Mouse (Mus musculus) ZHBTc4 (cell line): ENCODE results near the gene Prkca.

Experiments used
- DNase-seq: peaks from one replicate; pipeline ENCODE4 v3.0.0-alpha.2; 2011; ENCODE audit warnings: low read depth, low spot score

Prkca gene

DNA sequence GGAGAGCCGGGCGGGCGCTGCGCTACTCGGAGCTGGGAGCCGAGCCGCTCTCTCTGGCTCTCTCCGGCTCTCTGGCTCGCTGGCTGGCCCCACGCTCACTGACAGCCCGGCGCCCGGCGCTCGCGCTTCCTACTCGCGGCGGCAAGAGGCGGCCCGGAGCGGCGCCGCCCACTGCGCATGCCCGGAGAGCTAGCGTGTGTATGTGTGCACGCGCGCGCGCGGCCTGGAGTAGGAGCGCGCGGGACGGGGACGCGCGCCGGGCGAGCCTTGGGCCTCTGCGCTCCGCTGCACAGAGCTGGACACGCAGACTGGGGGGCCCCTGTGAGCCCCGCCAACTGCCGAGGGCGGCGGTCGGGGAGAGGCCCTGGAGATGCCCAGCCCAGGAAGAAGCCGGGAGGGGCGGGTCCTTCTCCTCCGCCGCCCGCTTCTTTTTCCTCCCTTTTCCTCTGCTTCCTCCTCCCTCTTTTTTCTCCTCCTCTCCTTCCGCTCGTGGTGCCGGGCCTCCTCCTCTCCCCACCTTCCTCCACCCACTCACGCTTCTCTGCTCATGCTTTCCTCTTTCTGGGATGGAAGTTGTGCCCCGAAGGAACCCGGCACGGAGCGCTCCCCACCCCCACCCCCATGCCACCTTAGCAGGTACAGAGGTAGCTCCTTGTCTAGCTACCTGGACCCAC lies at the start of gene Prkca:
TSS of gene Prkca (minus strand) at position 140 of the 674 bp plus-strand sequence.
- peak; percentile 97 for DNase-seq

- DNase-seq: no peak
Measured at GRCm38 (mm10) chr11:108385666-108386024, 41.9 kb upstream of the Prkca start.

- DNase-seq: no peak
Measured at GRCm38 (mm10) chr11:108384920-108385665, 41.4 kb upstream of the Prkca start.

- no peak for DNase-seq
Measured at GRCm38 (mm10) chr11:108382664-108383063, 38.9 kb upstream of the Prkca start.

- no peak for DNase-seq
Measured at GRCm38 (mm10) chr11:108378363-108378751, 34.6 kb upstream of the Prkca start.

- DNase-seq: peak; percentile 89
Measured at GRCm38 (mm10) chr11:108377680-108378362, 34.1 kb upstream of the Prkca start.

- no peak for DNase-seq
Measured at GRCm38 (mm10) chr11:108376815-108377214, 33.1 kb upstream of the Prkca start.

GRCm38 (mm10) chr11:108367046-108367445 lies 23.3 kb upstream of the Prkca start:
- no peak for DNase-seq

- DNase-seq: no peak
Measured at GRCm38 (mm10) chr11:108365600-108365999, 21.9 kb upstream of the Prkca start.

- DNase-seq: peak; percentile 21
Measured at GRCm38 (mm10) chr11:108364945-108365589, 21.3 kb upstream of the Prkca start.

GRCm38 (mm10) chr11:108363991-108364390 lies 20.3 kb upstream of the Prkca start:
- no peak for DNase-seq

DNA sequence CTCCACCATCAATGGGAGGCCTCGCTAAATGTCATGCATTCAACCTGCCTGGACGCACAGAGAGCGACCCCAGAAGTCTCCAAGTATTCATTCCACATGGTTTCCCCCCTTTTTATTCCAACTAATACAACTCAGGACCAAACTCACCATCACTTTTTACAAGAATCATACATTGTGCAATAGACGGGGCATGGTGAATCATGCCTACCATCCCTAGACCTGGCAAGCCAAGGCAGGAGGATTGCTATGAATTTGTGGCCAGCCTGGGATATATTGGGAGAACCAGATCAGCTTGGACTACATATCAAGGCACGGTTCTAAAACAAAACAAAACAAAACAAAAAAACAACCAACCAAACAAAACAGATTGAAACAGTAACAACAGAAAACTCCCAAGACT lies 19.2 kb upstream of the Prkca start:
- DNase-seq: no peak

DNA sequence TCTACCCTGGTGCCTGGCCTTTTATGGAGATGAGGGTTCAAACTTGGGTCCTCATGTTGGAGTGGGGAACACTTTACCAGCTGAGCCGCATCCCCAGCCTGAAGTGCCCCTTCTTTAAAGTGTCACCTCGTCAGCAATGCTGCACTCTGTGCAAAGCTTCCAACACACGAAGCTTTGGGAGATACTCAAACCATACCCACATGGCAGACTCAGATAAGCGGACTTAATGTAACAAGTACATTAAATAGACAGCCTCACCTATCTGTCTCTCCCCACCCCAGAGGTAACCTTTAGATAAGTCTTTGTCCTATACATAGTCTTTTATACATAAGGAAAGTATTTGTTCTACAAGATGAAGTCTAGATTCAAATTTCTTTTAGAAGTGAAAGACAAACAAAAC lies 17.3 kb upstream of the Prkca start:
- no peak for DNase-seq

GRCm38 (mm10) chr11:108358911-108359310 lies 15.2 kb upstream of the Prkca start:
- no peak for DNase-seq

DNA sequence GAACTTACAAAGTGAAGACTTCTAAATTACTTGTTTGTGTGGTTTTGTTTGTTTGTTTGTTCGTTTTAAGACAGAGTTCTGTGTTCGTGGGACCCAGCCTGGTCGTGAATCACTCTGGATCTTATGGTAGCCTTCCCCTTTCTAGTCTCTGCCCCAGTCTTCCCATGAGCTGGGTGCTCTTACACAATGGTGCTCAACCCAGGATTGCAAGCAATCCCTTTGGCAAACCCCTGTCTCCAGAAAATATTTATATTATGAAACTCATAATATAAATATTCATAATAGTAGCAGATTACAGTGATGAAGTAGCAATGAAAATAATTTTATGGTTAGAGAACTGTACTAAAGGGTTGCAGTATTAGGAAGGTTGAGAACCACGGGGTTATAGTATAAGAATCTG lies 12.3 kb upstream of the Prkca start:
- no peak for DNase-seq

DNA sequence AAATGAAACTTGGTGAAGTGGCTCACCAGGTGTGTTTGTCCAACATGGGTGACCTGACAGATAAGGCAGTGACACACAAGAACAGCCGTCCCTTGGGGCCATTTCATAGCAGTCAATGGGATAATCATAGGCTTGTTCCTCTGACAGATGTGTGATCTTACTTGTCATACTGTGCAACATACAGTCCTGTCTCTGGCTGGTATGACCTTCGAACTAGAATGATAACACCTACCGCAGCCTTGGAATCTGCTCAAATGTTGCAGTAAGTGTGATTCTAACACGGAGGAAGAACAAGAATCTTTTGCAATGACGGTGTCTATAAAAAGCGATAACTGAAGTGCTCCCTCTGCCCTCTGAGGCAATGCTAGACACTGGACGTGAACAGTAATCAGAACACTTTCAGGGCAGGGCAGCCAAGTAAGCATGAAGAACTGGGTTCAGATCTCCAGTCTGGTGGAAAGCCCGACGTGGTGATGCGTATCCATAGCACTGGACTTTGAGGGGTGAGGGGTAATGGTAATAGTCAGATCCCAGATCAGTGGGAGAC lies 9.2 kb upstream of the Prkca start:
- DNase-seq: no peak

- DNase-seq: no peak
Measured at GRCm38 (mm10) chr11:108350799-108351198, 7.1 kb upstream of the Prkca start.

- no peak for DNase-seq
Measured at GRCm38 (mm10) chr11:108345321-108345720, 1.6 kb upstream of the Prkca start.

DNA sequence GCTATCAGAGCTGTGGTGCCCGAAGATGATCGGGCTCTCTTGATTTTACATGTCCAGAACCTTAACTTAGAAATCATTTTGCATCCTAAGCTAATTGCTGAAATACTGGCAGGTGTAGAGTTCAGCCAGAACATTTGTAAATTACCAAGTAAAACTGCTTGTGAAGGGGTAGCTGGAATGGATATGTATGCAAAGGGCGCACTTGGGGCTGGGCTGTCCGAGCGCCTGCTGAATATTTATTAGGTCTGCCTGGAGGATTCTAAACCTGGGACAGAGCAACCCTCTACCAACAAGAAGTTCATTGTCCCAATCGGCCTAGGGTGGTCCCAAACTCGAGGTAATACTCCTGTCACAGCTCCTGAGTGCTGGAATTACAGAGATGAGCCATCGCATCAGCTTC lies 1.0 kb upstream of the Prkca start:
- no peak for DNase-seq

DNA sequence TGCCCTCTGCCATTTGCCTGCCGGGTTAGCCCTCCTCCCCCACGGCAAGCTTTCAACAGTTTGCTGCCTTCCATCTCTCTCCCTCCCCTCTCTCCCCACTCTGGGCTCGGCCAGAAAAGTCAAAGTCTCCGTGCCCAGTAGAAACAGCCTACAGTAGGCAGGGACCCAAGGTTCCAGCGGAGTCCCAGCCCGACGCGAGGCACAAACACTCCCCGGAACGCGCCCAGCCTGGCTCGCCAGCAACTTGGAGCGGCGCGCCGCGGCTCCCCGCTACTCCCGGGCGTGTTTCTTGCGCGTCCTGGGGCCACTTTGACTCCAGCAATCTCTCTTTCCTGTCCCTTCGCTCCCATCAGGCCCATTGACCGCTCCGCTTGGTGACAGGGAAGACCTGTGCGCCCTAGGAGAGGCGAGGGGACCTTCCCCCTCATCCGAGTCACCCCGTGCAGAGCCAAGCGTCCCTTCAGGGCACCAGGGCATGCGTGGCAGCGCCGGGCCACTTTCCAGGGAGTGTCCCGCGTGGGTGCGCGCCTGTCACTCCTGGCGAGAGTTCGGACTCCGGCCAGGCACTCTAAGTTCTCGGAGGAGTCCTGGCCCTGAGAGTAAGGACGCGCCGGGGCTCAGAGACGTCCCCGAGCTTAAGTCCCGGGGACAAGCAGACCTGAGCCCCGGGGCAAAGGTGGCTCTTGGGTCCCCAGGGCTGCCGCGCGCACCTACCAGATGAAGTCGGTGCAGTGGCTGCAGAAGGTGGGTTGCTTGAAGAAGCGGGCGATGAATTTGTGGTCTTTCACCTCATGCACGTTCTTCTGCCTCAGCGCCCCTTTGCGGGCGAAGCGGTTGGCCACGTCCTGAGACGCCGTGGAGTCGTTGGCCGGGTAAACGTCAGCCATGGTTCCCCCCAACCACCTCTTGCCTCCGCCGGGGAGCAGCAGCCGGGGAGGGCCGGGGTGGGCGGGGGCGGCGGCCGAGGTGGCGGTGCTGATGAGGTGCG lies 653 bp downstream of the Prkca start, which contains the start of gene Apoh:
TSS of gene Apoh (plus strand) at position 574 of the 988 bp plus-strand sequence.
- DNase-seq: peak; percentile 74

GRCm38 (mm10) chr11:108341783-108342182 lies 1.9 kb downstream of the Prkca start:
- DNase-seq: no peak
